Mouse (Mus musculus): ENCODE results near the gene Senp6. TPM values are rescaled to one million over a fixed set of nuclear protein-coding genes. Genes with fewer than 3 reads are reported as not detected.

Gene Senp6
- polyA plus RNA-seq, 1 experiment = 24.9 TPM

DNA sequence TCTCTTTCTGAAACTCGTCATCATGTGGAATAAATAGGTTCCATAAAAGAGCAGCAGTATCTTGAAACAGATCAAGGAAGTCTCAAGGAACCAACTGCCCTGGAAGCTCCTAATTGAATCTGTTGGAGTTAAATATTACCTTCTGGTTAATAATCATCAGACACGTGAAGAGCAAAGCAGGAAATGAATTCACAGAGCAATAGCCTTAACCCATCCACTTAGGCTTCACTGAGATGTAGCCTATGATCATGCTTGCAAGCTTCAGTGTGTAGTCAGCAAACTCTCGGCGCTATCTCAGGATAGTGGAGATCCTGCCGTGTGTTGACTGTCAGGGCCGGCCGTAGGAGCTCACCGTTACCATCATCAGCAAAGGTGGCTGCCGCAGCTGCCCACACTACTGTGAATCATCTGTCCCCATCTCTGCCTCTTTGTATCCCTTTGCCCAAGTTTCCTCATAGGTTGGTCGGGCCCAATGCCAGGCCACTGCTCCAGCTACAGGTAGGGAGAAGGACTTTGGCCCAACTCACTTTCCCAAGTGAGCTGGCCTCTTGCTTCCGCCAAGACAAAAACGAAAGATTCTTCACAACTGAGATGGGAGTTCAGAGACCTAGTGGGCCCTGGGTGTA, 91.2 kb downstream of the Senp6 start:
- Histone ChIP-seq H3K4me2 (ENCODE audit: low read depth) (no peak overlapping the region), H3ac (ENCODE audit: control insufficient read depth, insufficient read length) (no peak overlapping the region)

DNA sequence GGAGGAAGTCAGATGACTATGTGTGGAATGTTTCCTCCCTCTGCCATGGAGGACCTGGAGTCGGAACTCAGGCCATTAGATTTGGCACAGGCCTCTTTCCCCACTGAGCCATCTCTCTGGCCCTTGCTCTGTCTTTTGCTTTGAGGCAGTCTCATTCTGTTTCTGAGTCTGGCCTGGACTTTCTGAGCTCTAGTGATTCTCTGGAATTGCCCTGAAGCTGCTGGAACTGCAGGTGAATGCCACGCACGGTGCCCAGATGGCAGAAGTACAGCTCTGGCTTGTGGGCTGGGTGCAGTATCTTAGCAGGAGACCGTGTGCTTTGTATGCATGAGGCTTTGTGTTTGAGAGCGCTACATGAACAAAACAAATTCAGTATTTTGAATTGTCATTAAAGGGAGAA, 92.2 kb downstream of the Senp6 start:
- TF ChIP-seq TCF12 (IDR thresholded peaks at IDR 0.05; ENCODE audit: insufficient read depth, poor library complexity, severe bottlenecking) (no peak), TCF3 (IDR thresholded peaks at IDR 0.05; ENCODE audit: insufficient read length, low read depth) (no peak), REST (IDR thresholded peaks at IDR 0.05; ENCODE audit: insufficient read depth, insufficient read length) (no peak), E2F4 (IDR thresholded peaks at IDR 0.05; ENCODE audit: insufficient read depth) (no peak), USF1 (IDR thresholded peaks at IDR 0.05; ENCODE audit: low read depth) (no peak), MYOG (IDR thresholded peaks at IDR 0.05; ENCODE audit: control insufficient read depth in 1 of 3, insufficient read depth in 1 of 3, insufficient read length in 2 of 3, low read depth in 2 of 3) (no peak), SRF (IDR thresholded peaks at IDR 0.05; ENCODE audit: control insufficient read depth, insufficient read length, low read depth) (no peak), POLR2A (IDR thresholded peaks at IDR 0.05; ENCODE audit: insufficient read length, low read depth) (no peak), POLR2AphosphoS2 (IDR thresholded peaks at IDR 0.05; ENCODE audit: insufficient read length, low read depth) (no peak), MAX (IDR thresholded peaks at IDR 0.05; ENCODE audit: low read depth) (no peak)
- H3K36me3 ChIP-seq (ENCODE audit: control insufficient read depth, insufficient read depth) = no peaks in the 10 kb centered on the region

More for the DNA sequence above, 91.2 kb downstream of the Senp6 start:
- Histone ChIP-seq H3K27me3 (ENCODE audit: control insufficient read depth, insufficient read depth, insufficient read length) (no peaks in the 10 kb centered on the region), H3K4me3 (no peak overlapping the region), H3K36me3 (ENCODE audit: control insufficient read depth, insufficient read depth) (no peaks in the 10 kb centered on the region), H3K79me2 (ENCODE audit: control insufficient read depth, insufficient read depth) (no peaks in the 10 kb centered on the region)
- TF ChIP-seq POLR2A (IDR thresholded peaks at IDR 0.05; ENCODE audit: insufficient read length, low read depth) (no peak), TCF12 (IDR thresholded peaks at IDR 0.05; ENCODE audit: insufficient read depth, poor library complexity, severe bottlenecking) (no peak), MYOG (IDR thresholded peaks at IDR 0.05; ENCODE audit: control insufficient read depth in 1 of 3, insufficient read depth in 1 of 3, insufficient read length in 2 of 3, low read depth in 2 of 3) (no peak), REST (IDR thresholded peaks at IDR 0.05; ENCODE audit: insufficient read depth, insufficient read length) (no peak), CEBPB (IDR thresholded peaks at IDR 0.05; ENCODE audit: insufficient read depth, poor library complexity, severe bottlenecking) (no peak)

DNA sequence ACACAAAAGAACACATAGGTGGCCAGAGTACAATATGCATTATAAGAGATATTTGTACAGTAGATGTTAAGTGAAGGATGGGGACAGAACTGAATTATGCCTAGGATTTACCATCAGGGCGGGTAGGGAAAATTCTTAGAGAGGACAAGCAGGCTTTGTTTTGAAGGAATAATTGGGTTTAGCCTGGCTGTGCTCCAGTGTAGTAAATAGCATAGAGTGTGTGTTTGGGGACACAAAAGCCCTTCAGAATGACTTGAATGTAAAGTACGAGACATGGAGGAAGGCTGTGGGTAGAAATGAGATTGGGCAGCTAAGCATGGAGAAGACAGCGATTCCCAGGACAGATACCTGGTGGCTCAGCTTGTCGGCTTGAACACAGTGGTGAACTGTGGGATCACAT, 94.7 kb downstream of the Senp6 start:
- TF ChIP-seq MAX (IDR thresholded peaks at IDR 0.05; ENCODE audit: low read depth) = no peak
- H3ac ChIP-seq (ENCODE audit: control insufficient read depth, insufficient read length) = no peak overlapping the region
- no peaks in the 10 kb centered on the region for H3K36me3 ChIP-seq (ENCODE audit: control insufficient read depth, insufficient read depth)
- H3K4me3 ChIP-seq = no peak overlapping the region
- H3K27me3 ChIP-seq (ENCODE audit: control insufficient read depth, insufficient read depth, insufficient read length) = no peaks in the 10 kb centered on the region
- no peak overlapping the region for H3K4me2 ChIP-seq (ENCODE audit: low read depth)
- H3K79me2 ChIP-seq (ENCODE audit: control insufficient read depth, insufficient read depth) = no peaks in the 10 kb centered on the region

More for the DNA sequence above, 92.2 kb downstream of the Senp6 start:
- Histone ChIP-seq H3K4me3 (no peak overlapping the region), H3K27me3 (ENCODE audit: control insufficient read depth, insufficient read depth, insufficient read length) (no peaks in the 10 kb centered on the region), H3ac (ENCODE audit: control insufficient read depth, insufficient read length) (no peak overlapping the region), H3K4me2 (ENCODE audit: low read depth) (no peak overlapping the region), H3K79me2 (ENCODE audit: control insufficient read depth, insufficient read depth) (no peaks in the 10 kb centered on the region)

DNA sequence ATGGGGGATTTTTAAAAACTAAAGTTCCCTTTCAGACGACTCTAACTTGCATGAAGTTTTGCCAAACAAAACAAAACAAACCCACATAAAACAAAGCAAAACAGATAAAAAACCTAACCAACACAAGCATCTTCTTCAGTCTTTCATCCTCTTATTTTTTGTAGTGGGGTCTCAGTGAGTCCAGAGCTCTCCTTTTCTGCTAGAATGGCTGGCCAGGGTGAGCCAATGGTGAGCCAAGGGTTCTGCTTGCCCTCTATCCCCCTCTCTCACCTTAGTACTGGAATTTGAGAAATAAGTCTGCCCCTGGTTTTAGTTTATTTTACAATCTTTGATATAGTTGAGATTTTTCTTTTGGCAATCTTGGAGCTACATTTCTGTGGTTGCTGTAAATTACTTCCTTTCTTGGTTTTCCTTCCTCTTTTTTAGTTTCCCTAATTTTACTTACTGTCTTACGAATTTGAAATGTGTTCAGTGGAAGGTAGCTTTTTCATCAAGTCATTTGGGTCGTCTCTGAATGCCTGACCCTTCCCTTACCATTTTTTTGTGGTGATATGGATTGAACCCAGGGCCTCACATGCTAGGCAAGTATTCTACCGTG, 96.5 kb downstream of the Senp6 start:
- Histone ChIP-seq H3K36me3 (ENCODE audit: control insufficient read depth, insufficient read depth) (no peaks in the 10 kb centered on the region), H3K4me2 (ENCODE audit: low read depth) (no peak overlapping the region), H3K4me3 (no peak overlapping the region), H3K27me3 (ENCODE audit: control insufficient read depth, insufficient read depth, insufficient read length) (no peaks in the 10 kb centered on the region), H3ac (ENCODE audit: control insufficient read depth, insufficient read length) (no peak overlapping the region), H3K79me2 (ENCODE audit: control insufficient read depth, insufficient read depth) (no peaks in the 10 kb centered on the region)
- TF ChIP-seq MAX (IDR thresholded peaks at IDR 0.05; ENCODE audit: low read depth) = no peak
- TF ChIP-seq CEBPB (IDR thresholded peaks at IDR 0.05; ENCODE audit: insufficient read depth, poor library complexity, severe bottlenecking) = no peak
- no peak for TF ChIP-seq MYOD1 (IDR thresholded peaks at IDR 0.05; ENCODE audit: control insufficient read depth in 1 of 3, insufficient read length in 2 of 3, low read depth in 2 of 3)
- TF ChIP-seq TCF12 (IDR thresholded peaks at IDR 0.05; ENCODE audit: insufficient read depth, poor library complexity, severe bottlenecking) = no peak
- no peak for TF ChIP-seq REST (IDR thresholded peaks at IDR 0.05; ENCODE audit: insufficient read depth, insufficient read length)

DNA sequence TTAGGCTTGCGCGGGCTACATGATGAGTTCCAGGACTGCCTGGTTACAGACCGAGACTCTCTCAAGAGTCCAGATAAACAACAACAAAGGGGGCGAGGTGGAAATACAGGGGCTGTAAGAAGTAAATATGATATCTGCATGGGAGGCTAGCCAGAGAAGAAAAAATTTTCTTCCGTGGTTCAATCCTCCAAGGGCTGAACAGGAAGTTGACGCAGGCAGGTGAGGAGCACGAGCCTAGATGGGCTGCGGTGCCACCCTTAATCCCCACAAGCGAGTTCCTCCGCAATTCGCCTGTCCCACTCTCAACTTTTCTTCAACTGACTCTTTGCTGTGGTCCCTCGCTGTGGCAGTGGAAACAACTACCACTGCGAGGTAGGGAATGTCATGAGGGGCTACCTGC, 97.5 kb downstream of the Senp6 start:
- Histone ChIP-seq H3K36me3 (ENCODE audit: control insufficient read depth, insufficient read depth) (no peaks in the 10 kb centered on the region), H3K79me2 (ENCODE audit: control insufficient read depth, insufficient read depth) (no peaks in the 10 kb centered on the region), H3ac (ENCODE audit: control insufficient read depth, insufficient read length) (no peak overlapping the region), H3K27me3 (ENCODE audit: control insufficient read depth, insufficient read depth, insufficient read length) (no peaks in the 10 kb centered on the region), H3K4me2 (ENCODE audit: low read depth) (peak overlapping the region; percentile 90), H3K4me3 (peak overlapping the region; percentile 37)
- TF ChIP-seq E2F4 (IDR thresholded peaks at IDR 0.05; ENCODE audit: insufficient read depth) = no peak
- TF ChIP-seq MAX (IDR thresholded peaks at IDR 0.05; ENCODE audit: low read depth) = no peak
- TF ChIP-seq POLR2A (IDR thresholded peaks at IDR 0.05; ENCODE audit: insufficient read length, low read depth) = no peak

All from myocyte (in vitro differentiated cells).